Mouse (Mus musculus): ENCODE data around the gene Lnx1.

DNA sequence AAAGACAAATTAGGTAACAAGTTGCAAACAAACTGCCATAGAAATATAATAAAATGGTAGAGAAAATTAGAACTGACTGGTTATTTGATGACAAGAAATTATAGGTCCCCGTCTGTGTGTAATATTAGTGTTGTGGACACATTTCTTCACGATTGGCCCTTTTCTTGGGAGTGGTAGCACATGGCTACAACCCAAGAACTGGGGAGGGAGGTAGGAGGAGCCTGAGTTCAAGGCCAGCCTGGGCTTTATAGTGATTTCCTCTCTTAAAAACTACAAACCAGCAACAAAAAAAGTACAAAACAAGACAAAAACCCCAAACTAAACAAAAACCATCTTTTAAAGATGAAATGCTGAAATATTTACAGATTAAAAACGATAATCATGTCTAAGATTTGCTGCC lies 31.8 kb downstream of the Lnx1 start:
- TF ChIP-seq CTCF (IDR thresholded peaks at IDR 0.05) (no peak), EP300 (IDR thresholded peaks at IDR 0.05) (no peak)

All from lung, postnatal 0 days (tissue).